ENCODE assay signal across 26 mouse cellular contexts in the genomic region with DNA sequence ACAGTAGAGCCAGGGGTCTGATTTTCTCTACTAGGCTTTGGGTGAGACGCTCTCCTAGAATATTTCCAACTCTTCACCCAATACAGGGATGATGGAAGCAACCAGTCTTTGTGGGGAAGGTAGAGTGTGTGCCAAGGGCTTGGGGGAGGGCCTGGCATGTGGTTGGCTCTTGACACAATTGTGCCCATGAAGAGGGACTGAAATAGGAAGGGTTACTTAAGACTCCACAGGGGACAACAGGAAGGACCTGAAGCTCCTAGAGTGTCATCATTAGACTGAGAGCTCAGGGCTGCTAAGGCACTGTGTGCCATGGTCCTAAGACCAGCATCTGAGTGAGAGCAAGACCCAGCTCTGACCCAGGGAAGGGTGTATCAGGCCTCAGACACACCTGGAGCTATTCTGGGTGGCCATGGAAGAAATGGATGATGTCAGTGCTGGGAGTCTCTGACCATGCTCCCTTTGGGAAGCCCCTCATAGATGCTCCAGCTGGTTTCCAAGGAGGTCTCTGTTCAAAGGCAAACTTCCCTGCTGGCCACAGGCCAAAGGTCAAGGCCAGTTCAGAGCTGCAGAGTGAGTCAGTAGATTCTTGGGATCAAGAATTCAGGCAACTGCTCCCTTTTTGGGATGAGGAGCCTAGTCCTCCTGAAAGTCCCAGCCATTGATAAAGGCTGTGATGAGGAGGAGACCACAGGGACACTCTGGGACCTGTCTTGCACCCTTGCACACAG. TPM values are rescaled to one million over a fixed set of nuclear protein-coding genes. Genes with fewer than 3 reads are reported as not detected.
DNase-seq lines count a peak whose midpoint lies in the region; ATAC-seq and TF ChIP-seq lines count a peak whose summit lies in the region.
"Had no signal": no experiment of that assay in that cellular context is flagged by ENCODE, and none has a peak within 500 bp of the region (broad histone marks: within the 10 kb centered on the region; RNA-seq: fewer than 3 reads in every experiment).

No protein-coding gene starts in this region.

- peaks cover 20% of the 10 kb centered on the region for H3K4me1 ChIP-seq in heart, adult 2 months (ENCODE audit: control insufficient read depth, insufficient read depth, low read length)
- H3K4me1 ChIP-seq in stomach, embryonic 15.5 days, result no peaks in the 10 kb centered on the region
- no peaks in the 10 kb centered on the region for H3K4me1 ChIP-seq in stomach, postnatal 0 days (replicated peaks; ENCODE audit: control insufficient read depth, insufficient read depth)
- H3K4me1 ChIP-seq: liver, embryonic 15.5 days; lung, embryonic 15.5 days had no signal

- 93% methylated on average over 1 of the region's 1 CpGs for WGBS in heart, adult 2 months
- WGBS in stomach, embryonic 15.5 days, result 93% methylated on average over 1 of the region's 1 CpGs
- 100% methylated on average over 1 of the region's 1 CpGs for WGBS in stomach, postnatal 0 days

- H3K4me3 ChIP-seq in heart, adult 2 months, result no peak overlapping the region
- no peak overlapping the region for H3K4me3 ChIP-seq in stomach, embryonic 15.5 days (replicated peaks)
- H3K4me3 ChIP-seq in stomach, postnatal 0 days (ENCODE audit: low read depth, low read length), result no peak overlapping the region
- H3K4me3 ChIP-seq: embryonic facial prominence, embryonic 13.5 days; erythroblast, embryonic 14.5 days; forebrain, embryonic 13.5 days; heart, embryonic 13.5 days; hindbrain, embryonic 15.5 days; liver, embryonic 15.5 days; lung, embryonic 15.5 days had no signal

- DNase-seq in heart, adult 2 months, result peak; percentile 33 to 40
- no peak for DNase-seq in heart, postnatal 25 days (ENCODE audit: low spot score)
- DNase-seq in kidney, postnatal 14 days, result peak; percentile 24
- DNase-seq in kidney, adult 11 months, result no peak
- DNase-seq in stomach, postnatal 0 days (ENCODE audit: low spot score), result no peak
- DNase-seq in right cerebral cortex, postnatal 14 days, result no peak
- DNase-seq: adrenal gland, adult 8-10 months; cerebellum, adult 8-10 months; cerebellum, postnatal 36 days; embryo, embryonic 11 days; heart, postnatal 14 days; left cerebral cortex, postnatal 4 days; liver; lung, postnatal 36 days had no signal

- H3K27ac ChIP-seq in heart, adult 2 months, result no peak overlapping the region
- H3K27ac ChIP-seq in stomach, embryonic 15.5 days, result no peak overlapping the region
- no peak overlapping the region for H3K27ac ChIP-seq in stomach, postnatal 0 days (replicated peaks)
- H3K27ac ChIP-seq: embryonic facial prominence, embryonic 13.5 days; heart, embryonic 13.5 days; hindbrain, embryonic 15.5 days; liver, embryonic 15.5 days; lung, embryonic 15.5 days had no signal

- no peak for TF ChIP-seq POLR2A in heart, adult 2 months (IDR thresholded peaks at IDR 0.05; ENCODE audit: insufficient read depth, low read depth, low read length)

- TF ChIP-seq CTCF in heart, adult 2 months (IDR thresholded peaks at IDR 0.05), result no peak
- no peak for TF ChIP-seq CTCF in stomach, postnatal 0 days (IDR thresholded peaks at IDR 0.05; ENCODE audit: low read depth)

- H3K9ac ChIP-seq in heart, adult 2 months (ENCODE audit: low read depth, low read length), result no peak overlapping the region
- no peak overlapping the region for H3K9ac ChIP-seq in stomach, embryonic 15.5 days
- H3K9ac ChIP-seq in stomach, postnatal 0 days (ENCODE audit: low read length), result no peak overlapping the region
- H3K9ac ChIP-seq: embryonic facial prominence, embryonic 13.5 days; forebrain, embryonic 13.5 days; heart, embryonic 13.5 days; hindbrain, embryonic 15.5 days; liver, embryonic 15.5 days; lung, embryonic 15.5 days had no signal

- no peaks in the 10 kb centered on the region for H3K27me3 ChIP-seq in heart, adult 2 months (ENCODE audit: control insufficient read depth, insufficient read depth, low read length)
- H3K27me3 ChIP-seq in stomach, embryonic 15.5 days (replicated peaks), result no peaks in the 10 kb centered on the region
- H3K27me3 ChIP-seq in stomach, postnatal 0 days (ENCODE audit: control insufficient read depth, insufficient read depth, low read length), result no peaks in the 10 kb centered on the region
- H3K27me3 ChIP-seq: embryonic facial prominence, embryonic 13.5 days; heart, embryonic 13.5 days; hindbrain, embryonic 15.5 days; liver, embryonic 15.5 days; lung, embryonic 15.5 days had no signal

- intact Hi-C loops in heart, adult 2 months (cut with DNase I), result no loop called here
- intact Hi-C loops in heart, postnatal 25 days (cut with DNase I), result no loop called here

- no peaks in the 10 kb centered on the region for H3K9me3 ChIP-seq in stomach, embryonic 15.5 days
- no peaks in the 10 kb centered on the region for H3K9me3 ChIP-seq in stomach, postnatal 0 days (ENCODE audit: control insufficient read depth, low read length)
- H3K9me3 ChIP-seq: embryonic facial prominence, embryonic 13.5 days; forebrain, embryonic 13.5 days; heart, embryonic 13.5 days; hindbrain, embryonic 15.5 days; liver, embryonic 15.5 days; lung, embryonic 15.5 days had no signal

- peak; percentile 22; the same call in 1 of the 2 replicates for ATAC-seq in stomach, embryonic 15.5 days (ENCODE audit: insufficient read depth, low FRiP score, low read depth)
- no peak for ATAC-seq in stomach, postnatal 0 days (ENCODE audit: low FRiP score, low TSS enrichment)
- ATAC-seq: activated CD4-positive, CD25-positive, alpha-beta regulatory T cell, adult 4 months; forebrain, embryonic 13.5 days had no signal

- H3K79me2 ChIP-seq in heart, adult 2 months (replicated peaks; ENCODE audit: control insufficient read depth, insufficient read depth, low read length), result no peaks in the 10 kb centered on the region

- no peak for TF ChIP-seq EP300 in heart, adult 2 months (IDR thresholded peaks at IDR 0.05; ENCODE audit: insufficient read depth, low read depth, low read length)
- TF ChIP-seq EP300 in stomach, postnatal 0 days (optimal IDR thresholded peaks at IDR 0.05), result no peak

- no peaks in the 10 kb centered on the region for H3K36me3 ChIP-seq in heart, adult 2 months (ENCODE audit: control insufficient read depth, insufficient read depth, low read length)
- H3K36me3 ChIP-seq in stomach, embryonic 15.5 days, result no peaks in the 10 kb centered on the region
- H3K36me3 ChIP-seq in stomach, postnatal 0 days (ENCODE audit: control insufficient read depth, insufficient read depth, low read length), result no peaks in the 10 kb centered on the region
- H3K36me3 ChIP-seq: embryonic facial prominence, embryonic 13.5 days; heart, embryonic 13.5 days; hindbrain, embryonic 15.5 days; liver, embryonic 15.5 days; lung, embryonic 15.5 days had no signal

- H3K4me2 ChIP-seq in stomach, embryonic 15.5 days, result no peak overlapping the region
- H3K4me2 ChIP-seq in stomach, postnatal 0 days (replicated peaks; ENCODE audit: low read depth), result no peak overlapping the region
- H3K4me2 ChIP-seq: embryonic facial prominence, embryonic 13.5 days; forebrain, embryonic 13.5 days; heart, embryonic 13.5 days; hindbrain, embryonic 15.5 days; liver, embryonic 15.5 days; lung, embryonic 15.5 days had no signal

RNA-seq across cellular contexts. Expression of gene Fgd5, which starts 24.0 kb away (rescaled TPM):
- total RNA-seq in heart, adult 2 months (2021), result 10 to 100 TPM; 21.0 to 21.8 TPM
- polyA plus RNA-seq in heart, adult 2 months (2012; rRNA removed), result 12.7 and 18.4 TPM in 2 replicates
- 10 to 100 TPM; 24.2 to 26.8 TPM for total RNA-seq in heart, postnatal 25 days (2021)
- polyA plus RNA-seq in stomach, embryonic 15.5 days (2015; fragmentation: Nextera tagmentation; extraction: Ambion mirVana), result 7.8 and 8.7 TPM in 2 replicates
- 2.5 and 2.7 TPM in 2 replicates for polyA plus RNA-seq in stomach, postnatal 0 days (2015; fragmentation: Nextera tagmentation; extraction: Ambion mirVana)
- total RNA-seq: MEL; monocyte, adult 5-6 weeks had no signal
- polyA plus RNA-seq: C2C12 had no signal

Comparison
In these comparisons a context has a peak if more than half of its experiments do, and no peak if none do; other contexts are left out.
1. DNase-seq: peak in heart, adult 2 months (2 of 2) and kidney, postnatal 14 days (single experiment); none in heart, postnatal 25 days (single experiment), kidney, adult 11 months (single experiment), stomach, postnatal 0 days (single experiment) and right cerebral cortex, postnatal 14 days (single experiment).